Comparison of ENCODE assay signal across 14 mouse cellular contexts in genomic region chr13:76802926-76803325, GRCm38 (mm10).
"Had no signal": no experiment of that assay in that cellular context is flagged by ENCODE, and none has a peak within 500 bp of the region (broad histone marks: within the 10 kb centered on the region; RNA-seq: fewer than 3 reads in every experiment).

No protein-coding gene starts in this region.

- H3K9ac ChIP-seq: limb, embryonic 12.5 days; liver, embryonic 14.5 days; neural tube, embryonic 13.5 days had no signal

- DNase-seq: kidney, adult 11 months; kidney, adult 9 months; kidney, postnatal 36 days; layer of hippocampus, adult 9-11 months; layer of hippocampus, postnatal 36 days; lung, adult 18-20 months; right cerebral cortex, adult 18-20 months; right cerebral cortex, postnatal 25 days; thymus, postnatal 14 days had no signal

- H3K36me3 ChIP-seq: limb, embryonic 12.5 days; neural tube, embryonic 13.5 days had no signal

- H3K4me3 ChIP-seq: limb, embryonic 12.5 days; neural tube, embryonic 13.5 days had no signal

- H3K27ac ChIP-seq: kidney, postnatal 0 days; limb, embryonic 12.5 days; liver, embryonic 14.5 days; stomach, postnatal 0 days had no signal

- H3K4me2 ChIP-seq: limb, embryonic 12.5 days; neural tube, embryonic 13.5 days had no signal

- H3K9me3 ChIP-seq: limb, embryonic 12.5 days; neural tube, embryonic 13.5 days had no signal

- H3K4me1 ChIP-seq: limb, embryonic 12.5 days had no signal

- H3K27me3 ChIP-seq: neural tube, embryonic 13.5 days had no signal
